26 mouse cellular contexts compared by ENCODE assay signal in the genomic region with DNA sequence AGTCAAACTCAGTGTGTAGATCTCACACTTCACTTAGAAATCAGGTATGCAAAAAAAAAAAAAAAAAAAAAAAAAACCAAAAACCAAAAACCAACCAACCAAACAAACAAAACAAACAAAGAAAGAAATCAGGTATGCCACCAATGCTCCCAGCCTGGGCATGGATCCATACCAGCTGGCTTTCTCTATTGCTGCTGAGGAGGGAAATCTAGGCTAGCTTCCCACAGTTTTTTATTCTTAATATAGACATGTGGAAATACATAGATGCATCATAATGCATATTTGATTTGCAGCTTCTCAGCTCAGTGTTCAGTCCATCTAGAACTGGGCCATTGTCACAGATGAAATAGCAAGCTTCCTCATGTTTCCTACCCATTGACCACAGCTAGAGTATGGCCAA.
DNase-seq lines count a peak whose midpoint lies in the region; TF ChIP-seq lines count a peak whose summit lies in the region.
"Had no signal": no experiment of that assay in that cellular context is flagged by ENCODE, and none has a peak within 500 bp of the region (broad histone marks: within the 10 kb centered on the region; RNA-seq: fewer than 3 reads in every experiment).

No protein-coding gene starts in this region.

- no peak for TF ChIP-seq CTCF in cortical plate, adult 2 months (IDR thresholded peaks at IDR 0.05; ENCODE audit: extremely low read depth, insufficient read depth, low read length)

- no peak for TF ChIP-seq POLR2A in cortical plate, adult 2 months (IDR thresholded peaks at IDR 0.05; ENCODE audit: extremely low read depth, insufficient read depth, low read length)

- DNase-seq in frontal cortex, adult 2 months (ENCODE audit: extremely low spot score in 1 of 2, low spot score in 1 of 2) = peak; percentile 2 to 66
- DNase-seq in frontal cortex, postnatal 14 days (ENCODE audit: low spot score in 2 of 2) = no peak
- DNase-seq in left cerebral cortex, postnatal 36 days (ENCODE audit: low spot score in 2 of 2) = peak; percentile 16 to 33
- peak; percentile 19 for DNase-seq in right cerebral cortex, postnatal 4 days
- no peak for DNase-seq in spleen, postnatal 10 days (ENCODE audit: low spot score in 2 of 2)
- DNase-seq in lung, adult 18-20 months = no peak
- DNase-seq: adrenal gland, postnatal 10 days; B cell, adult 2 months; cerebellum, adult 8-10 months; gastrocnemius, postnatal 25 days; heart, adult 18-20 months; heart, postnatal 10 days; kidney, postnatal 36 days; lung, postnatal 4 days; retina, postnatal 1 day; spleen, adult 18-20 months; thymus, postnatal 25 days had no signal

- no peak overlapping the region for H3K4me3 ChIP-seq in cortical plate, adult 2 months (ENCODE audit: insufficient read depth, low read length)
- H3K4me3 ChIP-seq: embryonic facial prominence, embryonic 12.5 days; heart, embryonic 12.5 days; hindbrain, embryonic 10.5 days; limb, embryonic 15.5 days; lung, embryonic 15.5 days; midbrain, embryonic 15.5 days; neural tube, embryonic 12.5 days had no signal

- no peaks in the 10 kb centered on the region; the same call in 1 of the 2 replicates for H3K4me1 ChIP-seq in cortical plate, adult 2 months (ENCODE audit: control insufficient read depth, insufficient read depth, low read length)
- H3K4me1 ChIP-seq: embryonic facial prominence, embryonic 12.5 days; heart, embryonic 12.5 days; hindbrain, embryonic 10.5 days; limb, embryonic 15.5 days; lung, embryonic 15.5 days; midbrain, embryonic 15.5 days; neural tube, embryonic 12.5 days had no signal

- intact Hi-C loops in left cerebral cortex, postnatal 36 days (cut with DNase I) = no loop called here

- H3K27ac ChIP-seq in cortical plate, adult 2 months (ENCODE audit: insufficient read depth, low read length) = peak overlapping the region; percentile 35; the same call in 1 of the 2 replicates
- H3K27ac ChIP-seq: embryonic facial prominence, embryonic 12.5 days; hindbrain, embryonic 10.5 days; limb, embryonic 15.5 days; liver, embryonic 14.5 days; lung, embryonic 15.5 days; midbrain, embryonic 15.5 days; neural tube, embryonic 12.5 days had no signal

Comparison
In these comparisons a context has a peak if more than half of its experiments do, and no peak if none do; other contexts are left out.
1. DNase-seq: peak in frontal cortex, adult 2 months (2 of 2), left cerebral cortex, postnatal 36 days (2 of 2) and right cerebral cortex, postnatal 4 days (single experiment); none in frontal cortex, postnatal 14 days (0 of 2), spleen, postnatal 10 days (0 of 2) and lung, adult 18-20 months (0 of 2).